Mouse (Mus musculus): ENCODE measurements at regions not wholly inside any gene's neighbourhood (a gene's known extent, or its start where the extent isn't known, plus 50 kb on each side); places are given as distances from the start of the nearest gene placed in this dataset.

GRCm38 (mm10) chr6:76697146-76697891 lies 199.7 kb upstream of the Gm9008 start:
- peak; percentile 37 to 59 for DNase-seq (ENCODE audit: low spot score in 2 of 2)

- DNase-seq (ENCODE audit: low spot score in 2 of 2), result no peak
These were observed 191.2 kb upstream of the Gm9008 start for GRCm38 (mm10) chr6:76688831-76689230.

DNA sequence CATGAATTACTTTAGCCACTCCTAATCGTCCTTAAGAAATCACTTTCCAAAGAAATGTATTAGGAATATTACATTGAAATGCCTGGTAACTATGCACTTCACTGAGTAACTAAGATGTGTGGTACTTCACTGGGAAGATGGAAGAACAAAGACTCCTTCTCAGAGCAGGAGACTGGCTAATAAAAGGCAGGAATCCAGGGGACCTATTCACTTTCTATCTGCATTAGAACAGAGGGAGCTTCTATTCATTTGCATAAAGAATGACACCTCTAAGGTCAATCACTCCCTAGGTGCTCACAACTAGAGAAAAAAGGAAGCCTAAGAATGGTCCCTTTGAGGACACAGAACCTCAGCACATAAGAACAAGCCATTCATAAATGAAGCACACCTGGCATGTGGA lies 142.0 kb upstream of the Gm9008 start:
- DNase-seq (ENCODE audit: low spot score in 2 of 2), result no peak

DNA sequence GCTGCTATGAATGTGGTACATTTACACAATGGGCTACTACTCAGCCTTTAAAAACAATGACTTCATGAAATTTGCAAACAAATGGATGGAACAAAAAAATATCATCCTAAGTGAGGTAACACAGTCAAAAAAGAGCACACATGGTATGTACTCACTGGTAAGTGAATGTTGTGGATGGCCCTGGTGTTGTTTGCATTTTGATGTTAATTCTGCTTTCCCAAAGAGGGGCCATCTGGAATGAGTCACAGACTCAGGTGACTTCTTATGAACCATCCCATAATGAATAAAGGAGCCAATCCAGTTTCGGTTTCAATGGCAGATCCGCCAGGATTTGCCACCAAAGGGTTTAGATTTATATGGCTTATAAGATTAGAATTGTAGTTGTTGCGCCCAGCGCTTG lies 130.8 kb upstream of the Gm9008 start:
- no peak for DNase-seq (ENCODE audit: low spot score in 2 of 2)

DNA sequence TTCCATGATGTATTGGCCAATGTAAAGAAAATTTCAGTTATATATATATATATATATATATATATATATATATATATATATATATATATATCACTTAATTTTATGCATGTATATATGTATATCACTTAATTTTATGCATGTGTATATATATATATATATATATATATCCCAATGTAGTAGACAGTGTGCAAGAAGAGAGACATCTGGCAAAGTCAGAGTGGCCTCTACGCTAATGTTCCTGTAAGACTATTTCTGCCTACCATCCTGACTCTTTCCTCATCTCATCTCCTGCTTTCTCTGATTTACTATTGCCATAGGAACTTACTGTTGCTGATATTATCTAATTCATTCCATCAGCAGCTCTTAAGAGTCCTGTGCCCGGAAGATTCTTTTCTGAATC lies 123.9 kb upstream of the Gm9008 start:
- no peak for DNase-seq (ENCODE audit: low spot score in 2 of 2)

- DNase-seq (ENCODE audit: low spot score in 2 of 2), result no peak
These were observed 123.2 kb upstream of the Gm9008 start for GRCm38 (mm10) chr6:76620754-76621204.
